Mouse (Mus musculus): ENCODE results near the gene Mroh8.

GRCm38 (mm10) chr2:157278717-157279415, 483 bp downstream of the Mroh8 start, which contains the start of gene Rpn2:
- peak; percentile 49; the same call in 1 of the 2 replicates for TF ChIP-seq EP300 (IDR thresholded peaks at IDR 0.05; ENCODE audit: low read depth)
- no peak for TF ChIP-seq CTCF (IDR thresholded peaks at IDR 0.05; ENCODE audit: low read depth)
